Mouse (Mus musculus) liver, embryonic 13.5 days (tissue): ENCODE results near the gene Lao1. TPM values are rescaled to one million over a fixed set of nuclear protein-coding genes. Genes with fewer than 3 reads are reported as not detected.
"Not testable (repeated sequence)": the region's sequence is repeated elsewhere in the genome, so short reads cannot be mapped to it uniquely, and the experiment has no call there.

Experiments
- ATAC-seq: fragments of 200-750 bp; cut with Nextera tagmentation; 2 replicates; pipeline ENCODE4 v1.8.0; 2017; ENCODE audit warnings: low read depth, mild to moderate bottlenecking, moderate number of reproducible peaks, moderate library complexity
- DNase-seq: peaks from one replicate; pipeline ENCODE4 v3.0.0; 2022
- H3K27ac ChIP-seq: fragments of 300-500 bp; sonication (generic); 2 replicates; pipeline ENCODE4 v1.5.1; 2015; ENCODE audit warnings: moderate library complexity, mild to moderate bottlenecking, inconsistent platforms
- H3K27me3 ChIP-seq: fragments of 300-500 bp; sonication (generic); 2 replicates; pipeline ENCODE4 v1.6.1; 2015; ENCODE audit warnings: mild to moderate bottlenecking, inconsistent platforms
- H3K36me3 ChIP-seq: fragments of 300-500 bp; sonication (generic); 2 replicates; pipeline ENCODE4 v1.6.1; 2015; ENCODE audit warnings: mild to moderate bottlenecking, inconsistent platforms
- H3K4me1 ChIP-seq: fragments of 300-500 bp; sonication (generic); replicated peaks from 2 replicates; pipeline ENCODE4 v1.6.1; 2015; ENCODE audit warnings: inconsistent platforms
- H3K4me2 ChIP-seq: fragments of 300-500 bp; sonication (generic); 2 replicates; pipeline ENCODE4 v1.6.1; 2015; ENCODE audit warnings: inconsistent platforms, mild to moderate bottlenecking, moderate library complexity
- H3K4me3 ChIP-seq: fragments of 300-500 bp; sonication (generic); replicated peaks from 2 replicates; pipeline ENCODE4 v1.5.1; 2015; ENCODE audit warnings: mild to moderate bottlenecking, inconsistent platforms
- H3K9ac ChIP-seq: fragments of 300-500 bp; sonication (generic); 2 replicates; pipeline ENCODE4 v1.6.1; 2015; ENCODE audit warnings: mild to moderate bottlenecking, inconsistent platforms
- H3K9me3 ChIP-seq: fragments of 300-500 bp; sonication (generic); replicated peaks from 2 replicates; pipeline ENCODE4 v1.6.1; 2016; ENCODE audit warnings: inconsistent platforms
- WGBS: fragments of 180-500 bp; shearing (Covaris S2); methylation state at CpG from one replicate; pipeline ENCODE4 v1.1.7; 2015; ENCODE audit not compliant: insufficient replicate concordance; 5-methylcytosine and 5-hydroxymethylcytosine counted together
- polyA plus RNA-seq: library from polyadenylated mRNA; unstranded; fragments of >200 nt; fragmentation: Nextera tagmentation; extraction: Ambion mirVana; gene quantifications from 2 replicates; pipeline ENCODE4 v1.2.1, GENCODE M21; 2015

Lao1 gene
- not detected in 2 replicates for polyA plus RNA-seq

DNA sequence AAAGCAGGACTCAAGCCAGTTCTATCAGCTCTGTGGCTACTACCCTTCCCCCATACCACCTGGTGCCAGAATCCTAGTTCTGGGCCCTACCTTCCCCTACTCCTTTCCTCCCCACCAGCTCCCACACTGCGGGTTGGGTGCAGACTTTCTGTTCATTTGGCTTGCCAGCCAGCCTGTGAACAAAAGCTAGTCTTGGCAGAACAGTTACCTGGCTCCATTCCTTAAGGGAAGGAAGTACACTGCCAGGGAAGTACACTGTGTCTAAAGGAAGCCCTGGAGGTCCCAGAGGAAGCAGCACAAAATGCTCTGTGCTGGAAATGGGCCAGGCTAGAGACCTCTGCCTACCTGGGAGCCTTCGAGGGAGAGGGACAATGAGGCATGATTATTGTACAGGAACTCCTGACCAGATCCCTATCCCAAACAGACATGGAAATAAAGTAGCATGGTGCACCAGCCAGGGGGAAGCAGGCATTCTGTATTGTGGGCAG lies at the start of gene Lao1:
TSS of gene Lao1 (plus strand) at position 438 of the 488 bp plus-strand sequence.
- Histone ChIP-seq H3K9ac (no peak within 1 kb of the TSS), H3K4me1 (no peaks in the 10 kb centered on the region), H3K27ac (no peak within 1 kb of the TSS), H3K9me3 (no peaks in the 10 kb centered on the region), H3K4me3 (no peak within 1 kb of the TSS), H3K36me3 (no peaks in the 10 kb centered on the region), H3K4me2 (no peak within 1 kb of the TSS), H3K27me3 (no peaks in the 10 kb centered on the region)
- DNase-seq (no peak), ATAC-seq (no peak)
- WGBS: 63% methylated on average over 2 of the region's 2 CpGs

DNA sequence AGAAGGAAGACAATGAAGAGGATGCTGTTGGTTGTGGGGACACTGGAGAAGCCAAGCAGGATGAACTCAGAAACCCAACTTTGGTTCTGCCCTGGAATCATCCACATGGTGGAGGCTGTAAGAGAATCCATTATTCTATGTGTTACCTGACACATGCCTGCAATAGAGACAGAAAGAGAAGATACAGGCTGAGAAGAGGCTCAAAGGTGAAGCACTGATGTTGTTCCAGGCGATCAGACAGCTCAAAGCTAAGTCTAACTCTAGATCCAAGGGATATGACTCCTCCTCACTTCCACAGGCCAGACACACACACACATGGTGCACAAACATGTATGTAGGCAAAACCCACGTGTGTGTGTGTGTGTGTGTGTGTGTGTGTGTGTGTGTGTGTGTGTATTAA lies 44.0 kb upstream of the Lao1 start, which contains the start of gene Olfr1329:
TSS of gene Olfr1329 (minus strand) at position 101 of the 400 bp plus-strand sequence.
- DNase-seq, H3K27me3 ChIP-seq, H3K4me1 ChIP-seq, H3K4me3 ChIP-seq, H3K27ac ChIP-seq, H3K36me3 ChIP-seq, ATAC-seq, H3K9ac ChIP-seq, H3K9me3 ChIP-seq, H3K4me2 ChIP-seq: not testable (repeated sequence)
- 27% methylated on average over 2 of the region's 2 CpGs for WGBS

- H3K27ac ChIP-seq, H3K4me2 ChIP-seq, H3K9ac ChIP-seq, H3K4me3 ChIP-seq, H3K27me3 ChIP-seq, H3K4me1 ChIP-seq, H3K9me3 ChIP-seq, DNase-seq, ATAC-seq, H3K36me3 ChIP-seq: not testable (repeated sequence)
- WGBS: 72% methylated on average over 3 of the region's 3 CpGs
Measured at GRCm38 (mm10) chr4:118931326-118931725, 30.1 kb upstream of the Lao1 start.

DNA sequence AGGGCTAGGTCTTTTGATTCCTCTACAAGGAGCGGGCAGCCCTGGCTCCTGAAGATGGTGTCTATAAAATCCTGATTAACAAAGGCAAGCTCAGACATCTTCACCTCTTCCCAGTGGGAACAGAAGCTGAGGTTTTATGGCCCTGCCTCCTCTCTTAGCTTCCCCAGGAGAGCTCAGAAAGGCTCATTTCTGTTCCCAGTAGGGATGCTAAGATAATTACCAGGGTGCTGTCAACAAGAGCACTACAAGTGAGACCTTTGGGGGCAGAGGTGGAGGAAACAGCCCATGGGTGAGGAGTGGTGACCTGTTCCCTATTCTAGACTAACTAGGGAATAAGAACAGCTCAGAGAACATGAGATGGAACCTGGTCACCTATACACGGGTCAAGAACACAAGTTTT lies 22.9 kb upstream of the Lao1 start, which contains the start of gene Olfr1328:
TSS of gene Olfr1328 (minus strand) at position 101 of the 400 bp plus-strand sequence.
- Histone ChIP-seq H3K27ac (no peak within 1 kb of the TSS), H3K4me2 (no peak within 1 kb of the TSS), H3K27me3 (no peaks in the 10 kb centered on the region), H3K9ac (no peak within 1 kb of the TSS), H3K9me3 (no peaks in the 10 kb centered on the region), H3K4me3 (no peak within 1 kb of the TSS), H3K36me3 (no peaks in the 10 kb centered on the region), H3K4me1 (no peaks in the 10 kb centered on the region)
- no peak for ATAC-seq
- DNase-seq: no peak
- WGBS: 40% methylated on average over 2 of the region's 2 CpGs

GRCm38 (mm10) chr4:118958812-118959211 lies 2.6 kb upstream of the Lao1 start:
- DNase-seq (no peak), ATAC-seq (no peak)
- Histone ChIP-seq H3K36me3 (no peaks in the 10 kb centered on the region), H3K9ac (no peak overlapping the region), H3K9me3 (no peaks in the 10 kb centered on the region), H3K27me3 (no peaks in the 10 kb centered on the region), H3K4me3 (no peak overlapping the region), H3K27ac (no peak overlapping the region), H3K4me2 (no peak overlapping the region), H3K4me1 (no peaks in the 10 kb centered on the region)
- WGBS: 68% methylated on average over 7 of the region's 7 CpGs

DNA sequence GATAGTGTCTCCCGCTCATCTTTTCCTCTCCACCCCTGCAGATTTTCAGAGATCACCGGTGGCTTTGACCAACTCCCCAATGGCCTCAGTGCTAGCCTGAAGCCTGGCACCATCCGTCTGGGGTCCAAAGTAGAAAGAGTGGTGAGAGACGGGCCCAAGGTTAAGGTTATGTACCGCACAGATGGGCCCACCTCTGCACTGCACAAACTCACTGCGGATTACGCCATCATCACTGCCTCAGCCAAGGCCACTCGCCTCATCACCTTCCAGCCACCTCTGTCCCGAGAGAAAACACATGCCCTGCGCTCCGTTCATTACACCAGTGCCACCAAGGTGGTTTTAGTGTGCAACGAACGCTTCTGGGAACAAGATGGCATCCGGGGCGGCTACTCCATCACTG lies 6.3 kb downstream of the Lao1 start:
- DNase-seq (no peak), ATAC-seq (no peak)
- Histone ChIP-seq H3K36me3 (no peaks in the 10 kb centered on the region), H3K9me3 (no peaks in the 10 kb centered on the region), H3K4me2 (no peak overlapping the region), H3K27ac (no peak overlapping the region), H3K9ac (no peak overlapping the region), H3K4me3 (no peak overlapping the region), H3K27me3 (no peaks in the 10 kb centered on the region), H3K4me1 (no peaks in the 10 kb centered on the region)
- WGBS: 82% methylated on average over 15 of the region's 15 CpGs

- Histone ChIP-seq H3K9ac (no peak overlapping the region), H3K4me3 (no peak overlapping the region), H3K4me2 (no peak overlapping the region), H3K9me3 (no peaks in the 10 kb centered on the region), H3K27ac (no peak overlapping the region), H3K4me1 (no peaks in the 10 kb centered on the region), H3K36me3 (no peaks in the 10 kb centered on the region), H3K27me3 (no peaks in the 10 kb centered on the region)
- 57% methylated on average over 2 of the region's 2 CpGs for whole genome bisulfite sequencing
- ATAC-seq (no peak), DNase-seq (no peak)
Measured at GRCm38 (mm10) chr4:118973281-118973680, 11.9 kb downstream of the Lao1 start.

DNA sequence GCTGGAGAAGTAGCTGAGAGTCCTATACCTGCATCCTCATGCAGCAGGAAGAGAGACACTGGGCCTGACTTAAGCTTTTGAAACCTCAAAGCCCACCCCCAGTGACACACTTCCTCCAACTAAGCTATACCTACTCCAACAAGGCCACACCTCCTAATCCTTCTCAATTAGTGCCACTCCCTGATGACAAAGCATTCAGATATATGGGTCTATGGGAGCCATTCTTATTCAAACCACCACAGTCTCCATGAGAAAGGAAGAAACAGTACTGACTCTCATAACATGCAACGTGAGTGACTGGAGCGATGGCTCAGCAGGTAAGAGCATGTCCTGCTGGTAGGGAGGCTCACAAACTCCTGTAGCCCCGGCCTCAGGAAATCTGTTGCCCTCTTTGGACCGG lies 23.9 kb downstream of the Lao1 start:
- 0 out of 2 replicates have a peak, but pooled peaks cover 3% of the 10 kb centered on the region for H3K4me1 ChIP-seq
- no peak for DNase-seq
- no peak overlapping the region for H3K9ac ChIP-seq
- no peaks in the 10 kb centered on the region for H3K9me3 ChIP-seq
- H3K27ac ChIP-seq: no peak overlapping the region
- no peak overlapping the region for H3K4me2 ChIP-seq
- H3K4me3 ChIP-seq: no peak overlapping the region
- no peak for ATAC-seq
- 66% methylated on average over 4 of the region's 4 CpGs for WGBS
- H3K27me3 ChIP-seq: 0 out of 2 replicates have a peak, but pooled peaks cover 5% of the 10 kb centered on the region
- no peaks in the 10 kb centered on the region for H3K36me3 ChIP-seq

GRCm38 (mm10) chr4:118988535-118988934 lies 27.2 kb downstream of the Lao1 start:
- DNase-seq: no peak

GRCm38 (mm10) chr4:118989331-118989730 lies 28.0 kb downstream of the Lao1 start:
- WGBS: 17% methylated on average over 12 of the region's 12 CpGs
- H3K36me3 ChIP-seq: no peaks in the 10 kb centered on the region
- no peak overlapping the region for H3K9ac ChIP-seq
- H3K4me2 ChIP-seq: no peak overlapping the region
- H3K9me3 ChIP-seq: 0 out of 2 replicates have a peak, but pooled peaks cover 3% of the 10 kb centered on the region
- DNase-seq (no peak), ATAC-seq (no peak)
- no peak overlapping the region for H3K27ac ChIP-seq
- 0 out of 2 replicates have a peak, but pooled peaks cover 3% of the 10 kb centered on the region for H3K4me1 ChIP-seq
- H3K27me3 ChIP-seq: peaks cover 5% of the 10 kb centered on the region; the same call in 1 of the 2 replicates
- no peak overlapping the region for H3K4me3 ChIP-seq

More at GRCm38 (mm10) chr4:118988535-118988934, 27.2 kb downstream of the Lao1 start:
- ATAC-seq: no peak
- no peak overlapping the region for H3K27ac ChIP-seq
- no peaks in the 10 kb centered on the region for H3K9me3 ChIP-seq
- 0 out of 2 replicates have a peak, but pooled peaks cover 3% of the 10 kb centered on the region for H3K4me1 ChIP-seq
- WGBS: 4% methylated on average over 3 of the region's 3 CpGs
- H3K4me2 ChIP-seq: no peak overlapping the region
- H3K27me3 ChIP-seq: peaks cover 5% of the 10 kb centered on the region; the same call in 1 of the 2 replicates
- H3K36me3 ChIP-seq: no peaks in the 10 kb centered on the region
- H3K9ac ChIP-seq: no peak overlapping the region
- no peak overlapping the region for H3K4me3 ChIP-seq

- Histone ChIP-seq H3K36me3 (no peaks in the 10 kb centered on the region), H3K27me3 (peaks cover 5% of the 10 kb centered on the region; the same call in 1 of the 2 replicates), H3K9ac (no peak overlapping the region), H3K27ac (no peak overlapping the region), H3K4me3 (no peak overlapping the region), H3K9me3 (0 out of 2 replicates have a peak, but pooled peaks cover 12% of the 10 kb centered on the region), H3K4me1 (0 out of 2 replicates have a peak, but pooled peaks cover 3% of the 10 kb centered on the region), H3K4me2 (no peak overlapping the region)
- ATAC-seq (no peak), DNase-seq (peak; percentile 34)
- 20% methylated on average over 4 of the region's 4 CpGs for WGBS
Measured at GRCm38 (mm10) chr4:118991797-118992196, 30.4 kb downstream of the Lao1 start.

DNA sequence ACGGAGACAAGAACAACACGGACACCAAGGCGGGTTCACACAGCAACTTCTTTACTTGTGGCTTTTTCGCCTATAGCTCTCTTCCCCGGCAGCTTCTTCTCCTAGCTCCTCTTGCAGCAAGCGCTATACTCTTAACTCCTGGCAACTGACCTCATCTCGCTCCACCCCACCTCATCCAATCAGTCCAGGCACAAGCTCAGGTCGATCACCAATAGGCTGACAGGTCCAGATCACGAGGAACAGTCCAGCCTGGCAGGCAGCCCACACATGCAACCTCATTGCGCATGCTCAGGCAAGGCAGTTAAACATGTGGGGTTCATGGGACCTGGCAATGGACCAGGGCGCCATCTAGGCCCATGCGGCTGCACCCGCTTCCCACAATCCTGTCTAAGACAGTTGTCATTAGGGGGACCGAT lies 35.8 kb downstream of the Lao1 start:
- Histone ChIP-seq H3K4me2 (no peak overlapping the region), H3K4me3 (no peak overlapping the region), H3K9me3 (0 out of 2 replicates have a peak, but pooled peaks cover 12% of the 10 kb centered on the region), H3K36me3 (no peaks in the 10 kb centered on the region), H3K4me1 (peaks cover 3% of the 10 kb centered on the region; the same call in 1 of the 2 replicates), H3K27me3 (peaks cover 17% of the 10 kb centered on the region), H3K9ac (no peak overlapping the region), H3K27ac (no peak overlapping the region)
- DNase-seq: no peak
- WGBS: 80% methylated on average over 14 of the region's 14 CpGs
- ATAC-seq: no peak
